Mouse (Mus musculus): ENCODE measurements at regions not wholly inside any gene's neighbourhood (a gene's known extent, or its start where the extent isn't known, plus 50 kb on each side); places are given as distances from the start of the nearest gene placed in this dataset.

DNA sequence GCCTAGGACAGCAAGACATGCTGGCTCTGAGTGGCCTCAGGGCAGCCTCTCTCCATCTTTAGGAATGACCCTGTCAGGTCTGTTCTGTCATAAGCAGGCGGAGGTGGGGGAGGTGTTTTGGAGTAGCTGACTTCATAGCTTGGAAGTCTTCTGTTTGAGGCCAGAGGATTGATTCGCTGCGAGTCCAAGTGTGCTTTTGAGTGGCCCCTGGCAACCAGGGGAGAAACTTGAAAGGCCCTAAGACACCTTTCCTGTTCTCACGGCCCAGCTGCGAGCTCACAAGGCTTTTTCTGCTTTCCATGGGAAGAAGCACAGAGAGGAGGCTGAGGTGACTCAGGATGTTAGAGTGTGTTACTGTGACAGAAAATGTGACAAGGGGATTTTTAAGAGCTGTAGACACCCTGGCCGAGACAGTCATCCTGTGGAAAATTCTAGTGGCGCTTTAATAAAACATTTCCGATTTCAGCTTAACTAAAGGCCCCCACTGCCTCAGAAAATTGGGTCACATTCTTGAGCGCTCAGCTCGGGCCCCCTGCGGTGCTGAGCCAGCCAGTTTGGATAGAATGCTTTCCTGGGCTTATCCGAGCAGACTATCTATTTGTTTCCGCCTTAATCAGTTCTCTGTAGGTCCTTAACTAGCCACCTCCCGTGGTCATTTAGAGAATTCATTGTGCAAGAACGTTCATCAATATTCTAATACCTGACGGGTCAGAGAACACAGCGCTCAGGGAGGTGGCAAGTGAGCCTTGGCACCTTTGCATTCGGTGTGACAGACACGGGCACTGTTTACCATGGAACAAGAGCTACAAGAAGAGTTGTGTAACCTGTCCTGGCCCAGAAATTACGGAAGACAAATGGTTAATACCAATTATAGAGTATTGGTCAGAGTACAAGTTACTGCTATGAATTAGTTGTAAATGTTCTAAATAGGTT, 412.4 kb upstream of the Trpc7 start:
- H3K9ac ChIP-seq (ENCODE audit: low read length): no peak overlapping the region
- H3K9me3 ChIP-seq (ENCODE audit: control insufficient read depth, low read length): peaks cover 5% of the 10 kb centered on the region; the same call in 1 of the 2 replicates
- ATAC-seq (replicated peaks; ENCODE audit: low FRiP score, low TSS enrichment, low read depth) (no peak), DNase-seq (ENCODE audit: low spot score) (no peak)
- H3K4me3 ChIP-seq (ENCODE audit: low read depth, low read length): no peak overlapping the region
- no peak overlapping the region for H3K4me2 ChIP-seq (ENCODE audit: low read length)
- no peaks in the 10 kb centered on the region for H3K27me3 ChIP-seq (replicated peaks; ENCODE audit: control insufficient read depth, insufficient read depth, low read length)
- WGBS: 44% methylated on average over 20 of the region's 20 CpGs
- no peaks in the 10 kb centered on the region for H3K4me1 ChIP-seq (replicated peaks; ENCODE audit: control insufficient read depth, insufficient read depth, low read length)
- H3K27ac ChIP-seq (ENCODE audit: low read depth): no peak overlapping the region
- H3K36me3 ChIP-seq (ENCODE audit: control insufficient read depth, insufficient read depth, low read length): no peaks in the 10 kb centered on the region

DNA sequence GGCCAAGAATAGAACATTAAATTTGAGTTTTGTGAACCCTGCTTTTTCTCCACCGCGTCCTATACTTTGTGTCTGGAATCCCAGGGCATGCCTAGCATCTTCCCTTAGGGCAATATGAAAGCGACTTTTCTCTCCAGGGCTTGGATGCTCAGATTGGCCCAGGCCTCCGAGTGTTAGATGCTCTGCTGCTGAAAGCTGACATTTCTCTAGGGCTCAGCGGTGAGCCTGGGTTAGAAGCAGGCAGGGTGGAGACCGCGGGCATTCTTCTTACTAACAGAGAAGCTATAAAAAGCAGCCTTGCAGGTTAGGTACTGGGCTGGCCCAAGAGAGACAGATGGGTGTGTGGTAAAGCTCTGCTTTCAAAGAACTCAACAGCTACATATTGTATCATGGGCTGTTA, 409.8 kb upstream of the Trpc7 start:
- Histone ChIP-seq H3K27me3 (replicated peaks; ENCODE audit: control insufficient read depth, insufficient read depth, low read length) (no peaks in the 10 kb centered on the region), H3K9ac (ENCODE audit: low read length) (no peak overlapping the region), H3K27ac (ENCODE audit: low read depth) (no peak overlapping the region), H3K4me3 (ENCODE audit: low read depth, low read length) (no peak overlapping the region), H3K4me1 (replicated peaks; ENCODE audit: control insufficient read depth, insufficient read depth, low read length) (no peaks in the 10 kb centered on the region), H3K9me3 (ENCODE audit: control insufficient read depth, low read length) (peaks cover 5% of the 10 kb centered on the region; the same call in 1 of the 2 replicates), H3K4me2 (ENCODE audit: low read length) (no peak overlapping the region), H3K36me3 (ENCODE audit: control insufficient read depth, insufficient read depth, low read length) (no peaks in the 10 kb centered on the region)
- ATAC-seq (replicated peaks; ENCODE audit: low FRiP score, low TSS enrichment, low read depth): no peak
- 87% methylated on average over 7 of the region's 7 CpGs for WGBS
- DNase-seq (ENCODE audit: low spot score): no peak

DNA sequence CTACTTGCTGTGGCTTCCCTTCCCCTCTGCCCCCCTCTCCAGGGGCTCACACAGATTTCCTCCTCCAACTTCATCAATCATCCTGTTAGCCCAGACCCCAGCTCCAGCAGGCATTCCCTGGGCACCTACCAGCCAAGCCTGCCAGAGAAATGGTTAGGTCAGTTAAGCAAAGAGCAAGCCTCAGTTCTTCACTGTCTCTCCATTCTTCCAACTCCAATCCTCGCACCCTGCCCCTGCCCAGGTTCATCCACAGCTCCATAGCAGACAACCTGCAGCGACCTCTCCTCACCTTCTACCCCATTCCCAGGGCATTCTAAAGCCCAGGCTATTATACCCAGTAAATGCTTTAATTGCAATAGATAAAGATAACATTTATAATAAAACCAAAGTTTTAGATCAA, 408.0 kb upstream of the Trpc7 start:
- 81% methylated on average over 2 of the region's 2 CpGs for WGBS
- DNase-seq (ENCODE audit: low spot score) (no peak), ATAC-seq (replicated peaks; ENCODE audit: low FRiP score, low TSS enrichment, low read depth) (no peak)

DNA sequence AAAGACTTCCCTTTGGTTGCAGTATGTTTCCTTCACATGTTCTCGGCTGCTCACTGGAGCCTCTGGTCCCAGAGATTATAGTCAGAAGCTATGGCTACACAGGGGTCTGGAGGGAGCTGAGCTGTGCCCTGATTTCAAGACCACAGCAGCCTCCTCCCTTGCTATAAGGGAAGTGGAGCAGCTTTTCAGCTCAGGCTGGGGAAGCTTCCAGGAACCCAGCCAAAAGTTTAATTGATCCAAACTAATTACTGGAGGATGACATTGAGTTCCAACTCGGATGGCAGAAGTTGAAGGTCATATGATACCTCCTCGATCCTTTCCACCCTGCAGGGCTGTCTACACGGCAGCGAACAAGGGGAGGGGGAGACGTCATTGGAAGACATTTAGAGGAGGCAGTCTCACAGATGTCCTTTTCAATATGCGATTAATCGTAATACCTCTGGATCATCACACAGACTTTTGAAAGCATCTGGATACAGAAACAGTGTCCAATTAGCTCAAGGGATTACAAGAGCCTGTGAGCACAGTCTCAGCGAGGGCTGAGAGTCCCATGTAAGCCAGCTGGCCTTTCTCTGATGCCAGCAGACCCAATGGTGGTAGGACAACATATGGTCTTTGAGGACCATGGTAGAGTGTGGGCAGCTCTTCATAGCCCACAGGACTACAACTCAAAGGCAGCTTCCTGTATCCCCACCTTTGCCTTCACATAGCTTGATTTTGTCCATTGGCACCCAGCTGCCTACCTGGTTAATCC, 396.1 kb upstream of the Trpc7 start:
- Histone ChIP-seq H3K4me2 (ENCODE audit: low read length) (no peak overlapping the region), H3K4me3 (ENCODE audit: low read depth, low read length) (no peak overlapping the region), H3K27ac (ENCODE audit: low read depth) (no peak overlapping the region), H3K4me1 (replicated peaks; ENCODE audit: control insufficient read depth, insufficient read depth, low read length) (no peaks in the 10 kb centered on the region), H3K9ac (ENCODE audit: low read length) (no peak overlapping the region), H3K27me3 (replicated peaks; ENCODE audit: control insufficient read depth, insufficient read depth, low read length) (no peaks in the 10 kb centered on the region), H3K36me3 (ENCODE audit: control insufficient read depth, insufficient read depth, low read length) (no peaks in the 10 kb centered on the region), H3K9me3 (ENCODE audit: control insufficient read depth, low read length) (no peaks in the 10 kb centered on the region)
- DNase-seq (ENCODE audit: low spot score): no peak
- ATAC-seq (replicated peaks; ENCODE audit: low FRiP score, low TSS enrichment, low read depth): no peak
- WGBS: 85% methylated on average over 9 of the region's 9 CpGs

More for the DNA sequence above, 408.0 kb upstream of the Trpc7 start:
- H3K9ac ChIP-seq (ENCODE audit: low read length): no peak overlapping the region
- no peak overlapping the region for H3K27ac ChIP-seq (ENCODE audit: low read depth)
- H3K4me1 ChIP-seq (replicated peaks; ENCODE audit: control insufficient read depth, insufficient read depth, low read length): no peaks in the 10 kb centered on the region
- H3K4me3 ChIP-seq (ENCODE audit: low read depth, low read length): no peak overlapping the region
- H3K27me3 ChIP-seq (replicated peaks; ENCODE audit: control insufficient read depth, insufficient read depth, low read length): no peaks in the 10 kb centered on the region
- no peak overlapping the region for H3K4me2 ChIP-seq (ENCODE audit: low read length)
- no peaks in the 10 kb centered on the region for H3K36me3 ChIP-seq (ENCODE audit: control insufficient read depth, insufficient read depth, low read length)
- H3K9me3 ChIP-seq (ENCODE audit: control insufficient read depth, low read length): no peaks in the 10 kb centered on the region

DNA sequence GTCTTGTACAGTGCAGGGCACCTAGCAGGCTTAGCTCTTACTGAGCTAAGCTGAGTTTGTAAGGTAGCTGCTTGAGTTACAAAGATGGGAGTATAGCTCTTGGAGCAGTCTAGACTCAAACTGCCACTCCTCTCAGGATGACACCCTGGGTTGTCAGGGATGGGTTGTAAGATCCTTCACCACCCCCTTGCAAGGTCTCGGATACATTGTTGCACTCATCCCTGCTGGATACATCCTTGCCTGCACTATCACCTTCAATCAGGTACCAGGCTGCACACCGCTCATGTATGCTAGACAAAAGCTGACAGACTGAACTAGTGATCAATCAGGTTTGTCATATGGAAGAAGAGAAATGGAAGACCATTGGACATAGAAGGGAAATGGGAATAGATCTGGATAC, 390.4 kb upstream of the Trpc7 start:
- Histone ChIP-seq H3K27me3 (replicated peaks; ENCODE audit: control insufficient read depth, insufficient read depth, low read length) (no peaks in the 10 kb centered on the region), H3K4me2 (ENCODE audit: low read length) (no peak overlapping the region), H3K9ac (ENCODE audit: low read length) (no peak overlapping the region), H3K4me1 (replicated peaks; ENCODE audit: control insufficient read depth, insufficient read depth, low read length) (no peaks in the 10 kb centered on the region), H3K9me3 (ENCODE audit: control insufficient read depth, low read length) (no peaks in the 10 kb centered on the region), H3K27ac (ENCODE audit: low read depth) (no peak overlapping the region), H3K36me3 (ENCODE audit: control insufficient read depth, insufficient read depth, low read length) (no peaks in the 10 kb centered on the region), H3K4me3 (ENCODE audit: low read depth, low read length) (no peak overlapping the region)
- 94% methylated on average over 2 of the region's 2 CpGs for WGBS
- ATAC-seq (replicated peaks; ENCODE audit: low FRiP score, low TSS enrichment, low read depth) (no peak), DNase-seq (ENCODE audit: low spot score) (no peak)

DNA sequence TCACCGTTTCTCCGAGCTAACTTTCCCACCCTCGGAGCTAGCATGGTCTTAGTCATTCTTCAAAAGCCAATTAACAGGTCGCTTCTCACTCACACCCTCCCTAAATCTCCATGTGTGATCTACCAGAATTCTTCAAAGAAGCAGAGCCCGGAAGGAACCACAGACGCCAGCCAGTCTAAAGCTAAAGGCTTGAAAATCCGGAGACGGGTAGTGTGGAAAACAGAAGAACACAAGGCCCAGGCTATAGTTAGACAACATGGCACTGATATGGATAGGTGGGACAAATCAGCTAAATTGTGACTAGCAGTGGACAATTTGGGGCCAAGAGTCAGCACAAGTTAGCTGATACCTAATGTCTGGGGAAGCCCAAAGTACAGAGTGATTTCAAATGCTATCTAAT, 387.0 kb upstream of the Trpc7 start:
- no peak overlapping the region for H3K9ac ChIP-seq (ENCODE audit: low read length)
- no peaks in the 10 kb centered on the region for H3K36me3 ChIP-seq (ENCODE audit: control insufficient read depth, insufficient read depth, low read length)
- ATAC-seq (replicated peaks; ENCODE audit: low FRiP score, low TSS enrichment, low read depth): no peak
- 41% methylated on average over 8 of the region's 8 CpGs for WGBS
- H3K9me3 ChIP-seq (ENCODE audit: control insufficient read depth, low read length): no peaks in the 10 kb centered on the region
- H3K4me3 ChIP-seq (ENCODE audit: low read depth, low read length): no peak overlapping the region
- no peaks in the 10 kb centered on the region for H3K4me1 ChIP-seq (replicated peaks; ENCODE audit: control insufficient read depth, insufficient read depth, low read length)
- H3K4me2 ChIP-seq (ENCODE audit: low read length): no peak overlapping the region
- H3K27ac ChIP-seq (ENCODE audit: low read depth): no peak overlapping the region
- DNase-seq (ENCODE audit: low spot score): no peak
- H3K27me3 ChIP-seq (replicated peaks; ENCODE audit: control insufficient read depth, insufficient read depth, low read length): no peaks in the 10 kb centered on the region

DNA sequence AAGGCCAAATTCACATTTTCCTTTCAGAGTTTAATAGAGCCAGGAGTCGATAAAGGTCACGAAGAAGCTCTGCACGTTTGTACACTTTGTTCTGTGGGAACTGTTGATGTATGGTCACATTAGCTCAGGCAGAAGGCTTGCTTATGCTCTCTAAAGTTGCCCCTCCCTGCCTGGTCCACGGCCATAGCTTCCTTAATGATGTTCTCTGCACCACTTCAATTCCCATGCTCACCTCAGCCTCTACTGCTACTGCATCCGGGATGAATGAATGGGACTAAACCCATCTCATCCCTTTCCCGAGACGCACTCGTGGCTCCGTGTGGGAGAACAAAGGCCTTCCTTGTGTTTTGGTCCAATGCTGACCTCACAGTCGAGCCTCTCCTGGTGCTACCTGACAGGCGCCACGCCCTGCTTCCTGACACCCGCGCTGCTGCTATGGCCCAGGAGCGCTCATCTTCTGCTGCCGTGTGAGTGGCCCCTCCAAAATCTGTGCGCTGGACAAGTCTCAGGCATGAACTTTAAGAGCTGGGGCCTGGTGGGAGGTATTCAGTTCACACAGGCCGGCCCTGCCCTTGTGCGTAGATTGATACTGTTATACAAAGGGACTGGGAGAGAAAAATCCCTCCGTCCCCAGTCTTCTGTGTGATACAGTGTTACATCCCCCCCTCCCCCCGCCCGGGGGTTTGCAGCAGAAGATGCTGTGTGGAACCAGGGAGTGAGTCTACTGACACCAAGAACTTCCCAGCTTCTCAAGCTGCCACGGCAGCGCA, 386.3 kb upstream of the Trpc7 start:
- Histone ChIP-seq H3K36me3 (ENCODE audit: control insufficient read depth, insufficient read depth, low read length) (no peaks in the 10 kb centered on the region), H3K4me1 (replicated peaks; ENCODE audit: control insufficient read depth, insufficient read depth, low read length) (no peaks in the 10 kb centered on the region), H3K4me2 (ENCODE audit: low read length) (no peak overlapping the region), H3K4me3 (ENCODE audit: low read depth, low read length) (no peak overlapping the region), H3K27ac (ENCODE audit: low read depth) (no peak overlapping the region), H3K27me3 (replicated peaks; ENCODE audit: control insufficient read depth, insufficient read depth, low read length) (no peaks in the 10 kb centered on the region), H3K9me3 (ENCODE audit: control insufficient read depth, low read length) (no peaks in the 10 kb centered on the region), H3K9ac (ENCODE audit: low read length) (no peak overlapping the region)
- WGBS: 46% methylated on average over 24 of the region's 24 CpGs
- ATAC-seq (replicated peaks; ENCODE audit: low FRiP score, low TSS enrichment, low read depth): no peak
- DNase-seq (ENCODE audit: low spot score): peak; percentile 54

DNA sequence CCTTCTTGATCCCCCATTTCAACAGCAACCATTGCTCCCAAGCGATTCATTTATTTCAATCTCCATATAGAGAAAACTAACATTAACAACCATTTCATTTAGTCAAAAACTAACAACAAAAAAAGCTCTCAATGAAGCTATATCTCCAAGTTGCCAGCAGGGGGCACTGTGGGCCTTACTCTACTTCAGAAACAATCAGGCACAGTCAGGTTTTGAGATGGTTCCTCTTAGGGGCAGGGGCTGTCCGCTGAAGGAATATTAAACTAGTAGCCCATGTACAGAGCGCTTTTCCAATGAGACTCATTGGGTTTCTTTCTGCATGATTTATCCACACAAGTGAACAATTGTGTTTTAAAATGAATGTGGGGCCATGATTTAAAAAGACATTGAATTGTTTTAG, 385.7 kb upstream of the Trpc7 start:
- DNase-seq (ENCODE audit: low spot score): peak; percentile 67
- 30% methylated on average over 3 of the region's 3 CpGs for WGBS

More for the DNA sequence above, 385.7 kb upstream of the Trpc7 start:
- Histone ChIP-seq H3K27ac (ENCODE audit: low read depth) (no peak overlapping the region), H3K4me1 (replicated peaks; ENCODE audit: control insufficient read depth, insufficient read depth, low read length) (no peaks in the 10 kb centered on the region), H3K27me3 (replicated peaks; ENCODE audit: control insufficient read depth, insufficient read depth, low read length) (no peaks in the 10 kb centered on the region), H3K9me3 (ENCODE audit: control insufficient read depth, low read length) (no peaks in the 10 kb centered on the region), H3K4me3 (ENCODE audit: low read depth, low read length) (no peak overlapping the region), H3K4me2 (ENCODE audit: low read length) (no peak overlapping the region), H3K36me3 (ENCODE audit: control insufficient read depth, insufficient read depth, low read length) (no peaks in the 10 kb centered on the region), H3K9ac (ENCODE audit: low read length) (no peak overlapping the region)
- no peak for ATAC-seq (replicated peaks; ENCODE audit: low FRiP score, low TSS enrichment, low read depth)
